Mouse (Mus musculus): ENCODE results near the gene Cmip. TPM values are rescaled to one million over a fixed set of nuclear protein-coding genes. Genes with fewer than 3 reads are reported as not detected.

Gene Cmip
- 93.3 and 161 TPM in 2 replicates for polyA plus RNA-seq (2012; ENCODE audit: low replicate concordance)

DNA sequence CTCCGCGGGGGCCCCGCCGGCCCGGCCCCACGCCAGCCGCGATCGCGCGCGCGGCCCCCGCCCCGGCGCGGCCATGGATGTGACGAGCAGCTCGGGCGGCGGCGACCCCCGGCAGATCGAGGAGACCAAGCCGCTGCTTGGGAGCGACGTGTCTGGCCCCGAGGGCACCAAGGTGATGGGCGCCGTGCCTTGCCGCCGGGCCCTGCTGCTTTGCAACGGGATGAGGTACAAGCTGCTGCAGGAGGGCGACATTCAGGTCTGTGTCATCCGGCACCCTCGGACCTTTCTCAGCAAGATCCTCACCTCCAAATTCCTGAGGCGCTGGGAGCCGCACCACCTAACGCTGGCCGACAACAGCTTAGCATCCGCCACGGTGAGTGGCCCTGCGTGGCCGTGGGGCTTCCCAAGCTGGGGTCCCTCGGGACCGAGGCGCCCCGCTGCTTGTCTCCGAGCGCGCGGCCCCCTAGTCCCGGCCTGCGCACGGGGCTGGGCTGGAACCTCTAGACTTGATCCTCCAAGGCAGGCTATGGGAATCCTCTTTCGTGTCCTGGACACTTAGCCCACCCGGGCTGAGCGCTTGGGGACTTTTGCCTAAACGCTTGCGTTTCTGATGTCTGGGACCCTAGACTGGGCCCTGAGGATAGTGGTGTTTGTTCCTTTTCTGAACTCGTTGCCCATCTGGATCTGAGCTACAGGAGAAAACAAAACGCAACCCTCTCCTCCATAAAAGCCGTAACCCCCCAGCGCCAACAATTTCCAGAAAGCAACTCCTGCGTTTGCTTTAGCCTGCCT lies at the start of gene Cmip:
Gene Cmip, plus strand, starts transcription at position 36 of the 792 bp plus-strand sequence.

GRCm38 (mm10) chr8:117498179-117498914 lies 241.5 kb downstream of the Cmip start, which contains the start of gene Plcg2:
Gene Plcg2, plus strand, starts transcription at chr8:117498291.

Other genes starting within 250 kb of the Cmip start
- gene Pkd1l2, start 174.6 kb upstream of the Cmip start, polyA plus RNA-seq (2012; ENCODE audit: low replicate concordance) = 0.02 and 0.23 TPM in 2 replicates
- not detected in 2 replicates for gene Bco1, start 161.2 kb upstream of the Cmip start, polyA plus RNA-seq (2012; ENCODE audit: low replicate concordance)
- gene Gan, start 98.9 kb upstream of the Cmip start, polyA plus RNA-seq (2012; ENCODE audit: low replicate concordance) = 2.1 and 3.1 TPM in 2 replicates
- 68.8 and 73.2 TPM in 2 replicates for gene Plcg2, start 241.2 kb downstream of the Cmip start, polyA plus RNA-seq (2012; ENCODE audit: low replicate concordance)

All from hematopoietic multipotent progenitor cell, adult 10-12 weeks (in vitro differentiated cells).